Mouse (Mus musculus) cerebellum, adult 11-12 months (tissue): Measurements from ENCODE around the gene Acta1.

Experiments
- DNase-seq: peaks from one replicate; pipeline ENCODE4 v3.0.0; 2022

The Acta1 gene

GRCm38 (mm10) chr8:123882412-123882811 lies 12.1 kb downstream of the Acta1 start:
- no peak for DNase-seq

GRCm38 (mm10) chr8:123880821-123881350 lies 13.7 kb downstream of the Acta1 start:
- DNase-seq, result no peak

- DNase-seq, result no peak
These were observed 14.3 kb downstream of the Acta1 start for GRCm38 (mm10) chr8:123880271-123880670.

GRCm38 (mm10) chr8:123877865-123878264 lies 16.7 kb downstream of the Acta1 start:
- DNase-seq, result no peak

GRCm38 (mm10) chr8:123874324-123874723 lies 20.2 kb downstream of the Acta1 start:
- no peak for DNase-seq

- no peak for DNase-seq
These were observed 21.2 kb downstream of the Acta1 start for GRCm38 (mm10) chr8:123873364-123873763.

- DNase-seq, result no peak
These were observed 22.5 kb downstream of the Acta1 start for GRCm38 (mm10) chr8:123872048-123872447.

- no peak for DNase-seq
These were observed 27.6 kb downstream of the Acta1 start for GRCm38 (mm10) chr8:123866971-123867370.

- DNase-seq, result no peak
These were observed 28.8 kb downstream of the Acta1 start for GRCm38 (mm10) chr8:123865786-123866185.

- DNase-seq, result no peak
These were observed 34.2 kb downstream of the Acta1 start for GRCm38 (mm10) chr8:123860386-123860785.

- no peak for DNase-seq
These were observed 34.8 kb downstream of the Acta1 start, which contains the start of gene Ccsap for GRCm38 (mm10) chr8:123859648-123860259. TSS of gene Ccsap (minus strand) at chr8:123860209.

GRCm38 (mm10) chr8:123858941-123859647 lies 35.5 kb downstream of the Acta1 start:
- peak; percentile 96 for DNase-seq

- no peak for DNase-seq
These were observed 36.0 kb downstream of the Acta1 start for GRCm38 (mm10) chr8:123858574-123858940.

GRCm38 (mm10) chr8:123857361-123857760 lies 37.2 kb downstream of the Acta1 start:
- DNase-seq, result no peak

GRCm38 (mm10) chr8:123854733-123855475 lies 39.6 kb downstream of the Acta1 start:
- DNase-seq, result no peak

GRCm38 (mm10) chr8:123854252-123854651 lies 40.3 kb downstream of the Acta1 start:
- DNase-seq, result no peak

- DNase-seq, result peak; percentile 62
These were observed 43.0 kb downstream of the Acta1 start for GRCm38 (mm10) chr8:123851590-123851989.

GRCm38 (mm10) chr8:123849352-123849751 lies 45.2 kb downstream of the Acta1 start:
- DNase-seq, result no peak

GRCm38 (mm10) chr8:123847546-123847945 lies 47.0 kb downstream of the Acta1 start:
- DNase-seq, result peak; percentile 74

GRCm38 (mm10) chr8:123846509-123846908 lies 48.0 kb downstream of the Acta1 start:
- no peak for DNase-seq

GRCm38 (mm10) chr8:123845991-123846390 lies 48.6 kb downstream of the Acta1 start:
- DNase-seq, result no peak

- DNase-seq, result no peak
These were observed 49.4 kb downstream of the Acta1 start for GRCm38 (mm10) chr8:123845114-123845513.

- no peak for DNase-seq
These were observed 50.2 kb downstream of the Acta1 start for GRCm38 (mm10) chr8:123844341-123844740.

- no peak for DNase-seq
These were observed 52.5 kb downstream of the Acta1 start for GRCm38 (mm10) chr8:123842086-123842485.
